Mouse (Mus musculus) natural killer cell, adult 2 months (primary cell): ENCODE measurements at regions not wholly inside any gene's neighbourhood (a gene's known extent, or its start where the extent isn't known, plus 50 kb on each side); places are given as distances from the start of the nearest gene placed in this dataset.
A peak's percentile ranks its signal among the peaks of the same experiment; 100 is the strongest.
"Not testable (repeated sequence)": the region's sequence is repeated elsewhere in the genome, so short reads cannot be mapped to it uniquely, and the experiment has no call there.

Source experiments
- DNase-seq, 2 experiments: peaks; one replicate each; pipeline ENCODE4 v3.0.0; 2022; ENCODE audit warnings: low spot score in 2 of 2

GRCm38 (mm10) chr14:52580319-52580718, 84.8 kb upstream of the Olfr1507 start:
- no peak for DNase-seq

DNA sequence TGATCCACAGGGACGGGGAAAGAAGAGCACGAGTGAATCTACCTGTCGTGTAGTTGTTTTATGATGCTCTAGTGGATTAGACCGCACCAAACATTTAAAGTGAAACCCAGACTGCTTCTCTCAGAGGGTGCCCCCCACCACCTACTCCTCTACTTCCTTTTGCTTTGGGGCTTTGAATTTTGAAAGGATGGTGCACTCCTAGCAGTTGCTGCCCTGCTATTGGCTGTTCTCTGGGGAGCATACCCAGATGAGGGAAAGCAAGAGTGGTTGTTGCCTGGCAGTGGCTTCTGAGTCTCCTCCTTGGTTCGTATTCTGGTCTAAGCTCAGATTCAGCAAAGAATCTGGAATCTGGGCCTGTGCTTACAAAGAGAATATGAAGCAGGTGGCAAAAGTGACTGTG, 71.4 kb upstream of the Olfr1507 start:
- DNase-seq: no peak

GRCm38 (mm10) chr14:52565606-52566005, 70.1 kb upstream of the Olfr1507 start:
- peak; percentile 5 to 10 for DNase-seq

DNA sequence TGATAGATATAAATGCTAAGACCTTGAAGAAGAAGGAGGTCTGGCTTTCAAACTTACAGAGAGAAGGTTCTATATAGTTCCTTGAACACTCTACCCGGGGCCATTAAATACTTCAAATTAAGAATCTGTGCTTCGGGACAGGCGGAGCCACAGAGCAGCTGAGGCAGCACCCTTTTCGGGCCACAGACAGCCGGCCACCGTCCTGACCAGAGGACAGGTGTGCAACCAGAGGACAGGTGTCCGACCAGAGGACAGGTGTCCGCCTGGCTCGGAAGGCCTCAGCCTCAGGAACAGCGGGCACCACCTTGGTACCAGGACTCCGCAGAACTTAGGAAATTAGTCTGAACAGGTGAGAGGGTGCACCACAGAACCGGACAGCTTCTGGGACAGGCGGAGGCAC, 60.8 kb upstream of the Olfr1507 start:
- DNase-seq: not testable (repeated sequence)

DNA sequence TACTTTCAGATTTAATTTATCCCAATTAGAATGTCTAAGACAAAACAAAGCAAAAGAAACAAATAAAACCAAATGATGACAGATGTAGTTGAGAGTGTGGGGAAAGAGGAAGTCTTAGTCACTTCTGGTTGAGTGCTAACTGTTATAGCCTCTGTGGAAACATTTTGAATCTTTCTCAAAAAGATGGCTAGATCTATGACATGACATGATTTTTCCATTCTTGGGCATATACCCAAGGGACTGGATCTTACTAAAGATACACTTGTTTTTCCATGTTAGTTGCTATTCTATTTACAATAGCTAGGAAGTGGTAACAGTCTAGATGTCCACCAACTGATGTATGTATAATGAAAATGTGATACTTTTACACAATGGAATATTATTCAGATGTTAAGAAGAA, 57.9 kb upstream of the Olfr1507 start:
- no peak for DNase-seq

GRCm38 (mm10) chr14:52547933-52548332, 52.4 kb upstream of the Olfr1507 start:
- no peak for DNase-seq
